Mouse (Mus musculus) bone marrow macrophage, adult 2 months (primary cell): ENCODE data around the gene Ppm1h.

ENCODE experiments used
- CTCF ChIP-seq: IDR thresholded peaks from 2 replicates; pipeline ENCODE4 v1.5.1; 2012; ENCODE audit warnings: low read depth, mild to moderate bottlenecking, low read length, moderate library complexity
- POLR2A ChIP-seq: IDR thresholded peaks from 2 replicates; pipeline ENCODE4 v1.6.1; 2012; ENCODE audit warnings: mild to moderate bottlenecking, low read depth, low read length, borderline replicate concordance

DNA sequence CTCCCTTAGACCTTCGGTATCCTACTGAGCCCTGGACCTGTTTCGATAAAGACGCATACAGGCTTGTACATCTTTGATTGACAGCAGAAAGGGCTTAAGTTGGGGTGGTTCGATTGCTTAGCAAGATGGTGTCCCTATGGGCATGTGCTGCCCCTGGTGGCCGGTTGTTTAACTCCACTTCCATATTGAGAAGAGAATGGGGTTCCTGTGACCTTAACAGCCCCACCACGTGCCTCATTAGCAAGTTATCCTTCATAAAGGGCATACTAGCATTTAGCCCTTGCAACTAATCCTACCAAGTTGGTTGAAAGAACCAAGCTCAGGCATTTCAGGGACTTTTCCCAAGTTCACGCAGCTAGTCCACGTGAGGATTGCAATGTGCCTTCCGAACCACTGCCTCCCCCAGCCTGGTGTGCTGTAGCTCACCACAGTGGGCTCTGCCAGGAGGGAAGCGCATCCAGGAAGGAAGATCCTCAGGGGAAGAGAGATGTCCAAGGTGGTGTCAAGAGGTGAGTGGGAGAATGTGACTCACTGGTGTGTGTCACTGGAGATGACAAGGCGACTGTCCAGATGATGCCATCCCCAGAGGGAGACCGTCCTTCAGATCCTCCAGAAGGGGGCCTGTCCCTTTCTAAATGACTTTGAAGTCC, 216.7 kb downstream of the Ppm1h start:
- TF ChIP-seq POLR2A (no peak), CTCF (peak; percentile 32; the same call in 1 of the 2 replicates)
